Mouse (Mus musculus) erythroblast, embryonic 14.5 days (primary cell): ENCODE measurements around the gene Dlgap1. TPM values are rescaled to one million over a fixed set of nuclear protein-coding genes. Genes with fewer than 3 reads are reported as not detected.

ENCODE experiments used
- H3K27me3 ChIP-seq: 2 replicates; pipeline ENCODE4 v1.6.1; 2012; ENCODE audit warnings: inconsistent platforms; ENCODE audit not compliant: control insufficient read depth
- H3K36me3 ChIP-seq: 2 replicates; pipeline ENCODE4 v1.6.1; 2012; ENCODE audit warnings: mild to moderate bottlenecking, inconsistent platforms; ENCODE audit not compliant: control insufficient read depth
- H3K4me1 ChIP-seq: 2 replicates; pipeline ENCODE4 v1.6.1; 2012; ENCODE audit warnings: inconsistent platforms; ENCODE audit not compliant: control insufficient read depth
- H3K4me3 ChIP-seq: replicated peaks from 2 replicates; pipeline ENCODE3; 2012; ENCODE audit warnings: moderate library complexity, mild to moderate bottlenecking, inconsistent platforms
- H3K9me3 ChIP-seq: 2 replicates; pipeline ENCODE4 v1.6.1; 2012; ENCODE audit warnings: low read length, inconsistent platforms, mixed read lengths; ENCODE audit not compliant: control insufficient read depth
- GATA1 ChIP-seq: IDR thresholded peaks from 2 replicates; pipeline ENCODE4 v1.6.1; 2012; ENCODE audit warnings: low read length, inconsistent platforms, mixed read lengths
- TAL1 ChIP-seq: IDR thresholded peaks from 3 replicates; pipeline ENCODE4 v1.6.1; 2012; ENCODE audit warnings: low read length, inconsistent platforms, mixed read lengths
- polyA plus RNA-seq: library from polyadenylated mRNA; stranded (reverse); fragments of >175 nt; gene quantifications from 2 replicates; pipeline ENCODE4 v1.2.3, GENCODE M21; 2012

Dlgap1 gene
- polyA plus RNA-seq, 1 experiment = not detected

GRCm38 (mm10) chr17:70741696-70742095 lies 772.8 kb downstream of the Dlgap1 start:
- no peaks in the 10 kb centered on the region for H3K36me3 ChIP-seq
- peaks cover 6% of the 10 kb centered on the region for H3K27me3 ChIP-seq
- H3K9me3 ChIP-seq = no peaks in the 10 kb centered on the region
- H3K4me1 ChIP-seq = peaks cover 7% of the 10 kb centered on the region
- TF ChIP-seq TAL1 (no peak), GATA1 (no peak)
- H3K4me3 ChIP-seq = no peak overlapping the region

- Histone ChIP-seq H3K9me3 (no peaks in the 10 kb centered on the region), H3K4me3 (no peak overlapping the region), H3K36me3 (no peaks in the 10 kb centered on the region), H3K27me3 (peaks cover 31% of the 10 kb centered on the region), H3K4me1 (peaks cover 7% of the 10 kb centered on the region)
- TF ChIP-seq GATA1 (no peak), TAL1 (no peak)
Observed at GRCm38 (mm10) chr17:70744570-70745153, 775.8 kb downstream of the Dlgap1 start.

GRCm38 (mm10) chr17:70745385-70745784 lies 776.5 kb downstream of the Dlgap1 start:
- no peaks in the 10 kb centered on the region for H3K36me3 ChIP-seq
- TF ChIP-seq TAL1 (no peak), GATA1 (no peak)
- H3K27me3 ChIP-seq = peaks cover 36% of the 10 kb centered on the region
- H3K4me1 ChIP-seq = peaks cover 7% of the 10 kb centered on the region
- no peak overlapping the region for H3K4me3 ChIP-seq
- H3K9me3 ChIP-seq = no peaks in the 10 kb centered on the region

- H3K27me3 ChIP-seq = peaks cover 47% of the 10 kb centered on the region
- no peak for TF ChIP-seq TAL1
- TF ChIP-seq GATA1 = no peak
- peaks cover 7% of the 10 kb centered on the region for H3K4me1 ChIP-seq
- H3K4me3 ChIP-seq = no peak overlapping the region
- H3K36me3 ChIP-seq = no peaks in the 10 kb centered on the region
- no peaks in the 10 kb centered on the region for H3K9me3 ChIP-seq
Observed at GRCm38 (mm10) chr17:70746379-70747079, 777.7 kb downstream of the Dlgap1 start.

- peaks cover 54% of the 10 kb centered on the region for H3K27me3 ChIP-seq
- H3K9me3 ChIP-seq = no peaks in the 10 kb centered on the region
- no peaks in the 10 kb centered on the region for H3K36me3 ChIP-seq
- peaks cover 7% of the 10 kb centered on the region for H3K4me1 ChIP-seq
- no peak for TF ChIP-seq TAL1
- H3K4me3 ChIP-seq = no peak overlapping the region
Observed at GRCm38 (mm10) chr17:70747731-70748475, 779.0 kb downstream of the Dlgap1 start.

- H3K36me3 ChIP-seq = no peaks in the 10 kb centered on the region
- H3K9me3 ChIP-seq = no peaks in the 10 kb centered on the region
- no peak overlapping the region for H3K4me3 ChIP-seq
- H3K27me3 ChIP-seq = peaks cover 54% of the 10 kb centered on the region
- TF ChIP-seq GATA1 (no peak), TAL1 (no peak)
- peaks cover 7% of the 10 kb centered on the region for H3K4me1 ChIP-seq
Observed at GRCm38 (mm10) chr17:70748476-70748830, 779.6 kb downstream of the Dlgap1 start.

GRCm38 (mm10) chr17:70748964-70749650 lies 780.2 kb downstream of the Dlgap1 start:
- TF ChIP-seq GATA1 = no peak
- TF ChIP-seq TAL1 = no peak
- Histone ChIP-seq H3K4me1 (peaks cover 7% of the 10 kb centered on the region), H3K4me3 (no peak overlapping the region), H3K27me3 (peaks cover 54% of the 10 kb centered on the region), H3K9me3 (no peaks in the 10 kb centered on the region), H3K36me3 (no peaks in the 10 kb centered on the region)

GRCm38 (mm10) chr17:70750236-70751160 lies 781.6 kb downstream of the Dlgap1 start:
- H3K4me3 ChIP-seq = no peak overlapping the region

More at GRCm38 (mm10) chr17:70750236-70751160, 781.6 kb downstream of the Dlgap1 start:
- Histone ChIP-seq H3K36me3 (no peaks in the 10 kb centered on the region), H3K9me3 (no peaks in the 10 kb centered on the region), H3K4me1 (no peaks in the 10 kb centered on the region; the same call in 1 of the 2 replicates), H3K27me3 (peaks cover 61% of the 10 kb centered on the region)
- TF ChIP-seq GATA1 (no peak), TAL1 (no peak)
